Mouse (Mus musculus): ENCODE results near the gene Nynrin. TPM values are rescaled to one million over a fixed set of nuclear protein-coding genes. Genes with fewer than 3 reads are reported as not detected.

The Nynrin gene
- polyA plus RNA-seq, 1 experiment from 2014 or later = 11.1 TPM

DNA sequence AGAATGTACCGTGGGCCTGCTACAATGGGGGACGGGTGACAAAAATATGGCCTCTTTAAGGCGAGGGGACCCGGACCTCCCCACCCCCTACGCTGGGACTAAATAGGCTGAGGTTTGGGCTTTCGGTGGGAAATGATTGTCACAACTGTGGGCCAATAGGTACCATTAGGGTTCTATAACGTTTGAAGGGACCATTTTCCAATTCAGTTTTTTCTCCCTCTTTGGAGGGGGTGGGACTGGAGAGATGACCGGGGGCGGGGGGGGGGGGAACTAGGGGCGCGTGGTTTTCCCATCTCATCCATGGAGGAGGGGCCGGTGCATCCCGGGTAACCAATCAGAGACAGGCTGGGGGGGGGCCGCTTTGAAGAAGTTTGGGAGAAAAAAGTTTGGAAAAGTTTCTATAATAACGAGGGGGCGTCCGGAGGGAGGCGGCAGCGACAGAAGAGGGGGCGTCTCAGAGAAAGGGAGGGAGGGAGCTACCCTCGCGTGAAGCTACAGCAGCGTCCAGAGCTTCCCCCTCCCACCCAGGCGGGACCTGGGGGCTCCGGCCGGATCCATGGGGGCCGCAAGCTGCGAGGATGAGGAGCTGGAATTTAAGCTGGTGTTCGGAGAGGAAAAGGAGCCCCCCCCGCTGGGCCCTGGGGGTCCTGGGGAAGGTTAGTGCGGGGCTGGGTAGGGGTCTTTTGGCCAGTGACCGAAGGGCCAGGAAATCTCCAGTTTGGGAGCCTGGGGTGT lies 29.2 kb upstream of the Nynrin start:
- Histone ChIP-seq H3K9ac (ENCODE audit: low read length) (peak overlapping the region; percentile 81), H3K27me3 (ENCODE audit: control insufficient read depth, insufficient read depth, low read length) (peaks cover 12% of the 10 kb centered on the region; the same call in 1 of the 2 replicates), H3K4me2 (ENCODE audit: low read depth, low read length) (peak overlapping the region; percentile 91), H3K4me3 (ENCODE audit: low read length) (peak overlapping the region; percentile 70), H3K36me3 (ENCODE audit: control insufficient read depth, insufficient read depth) (no peaks in the 10 kb centered on the region), H3K27ac (ENCODE audit: low read length) (peak overlapping the region; percentile 93), H3K9me3 (replicated peaks; ENCODE audit: control insufficient read depth, low read length) (no peaks in the 10 kb centered on the region), H3K4me1 (ENCODE audit: control insufficient read depth, insufficient read depth, low read length) (peaks cover 18% of the 10 kb centered on the region)
- ATAC-seq (replicated peaks; ENCODE audit: extremely low read depth, insufficient read depth, low FRiP score) = no peak
- 2% methylated on average over 32 of the region's 32 CpGs for WGBS

DNA sequence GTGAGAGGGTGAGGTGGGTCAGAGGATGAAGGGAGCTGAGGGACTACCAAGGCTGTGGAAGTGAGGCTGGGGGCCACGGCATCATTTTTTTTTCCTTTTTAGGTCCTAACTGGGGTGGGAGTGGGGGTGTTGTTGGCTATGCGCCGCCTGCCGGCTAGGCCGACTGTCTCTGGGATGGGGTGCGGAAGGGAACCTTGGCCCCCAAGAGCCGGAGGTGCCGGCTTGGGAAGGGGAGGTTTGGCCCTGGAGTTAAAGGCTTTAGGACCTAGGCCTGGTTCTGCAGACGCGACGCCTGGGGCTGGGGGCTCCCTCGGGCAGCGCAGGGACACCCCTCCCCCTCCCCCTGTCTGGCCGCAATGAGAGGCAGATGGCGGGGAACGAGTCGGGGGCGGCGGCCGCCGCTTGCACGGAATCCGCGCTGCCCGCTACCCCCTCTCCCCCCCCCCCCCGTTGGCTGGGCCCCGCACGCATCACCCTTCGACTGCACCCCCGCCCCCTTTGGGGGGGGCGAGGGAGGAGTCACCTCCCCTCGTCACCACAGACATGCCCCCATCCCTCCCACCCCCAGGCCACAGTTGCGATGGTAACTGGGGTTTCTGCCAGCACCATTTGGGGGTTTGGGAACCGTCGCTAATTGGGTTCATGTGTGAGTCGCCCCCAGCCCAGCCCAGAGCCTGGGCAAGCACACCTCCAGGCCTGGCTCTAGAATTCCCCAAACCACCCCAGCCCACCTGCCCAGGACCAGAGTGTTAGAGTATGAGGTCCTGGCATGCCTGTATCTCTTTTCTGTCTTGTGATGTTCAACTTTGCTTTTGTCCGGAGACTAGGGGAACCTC lies 28.4 kb upstream of the Nynrin start:
- no peaks in the 10 kb centered on the region for H3K36me3 ChIP-seq (ENCODE audit: control insufficient read depth, insufficient read depth)
- 1% methylated on average over 30 of the region's 37 CpGs for WGBS
- no peak for ATAC-seq (replicated peaks; ENCODE audit: extremely low read depth, insufficient read depth, low FRiP score)

DNA sequence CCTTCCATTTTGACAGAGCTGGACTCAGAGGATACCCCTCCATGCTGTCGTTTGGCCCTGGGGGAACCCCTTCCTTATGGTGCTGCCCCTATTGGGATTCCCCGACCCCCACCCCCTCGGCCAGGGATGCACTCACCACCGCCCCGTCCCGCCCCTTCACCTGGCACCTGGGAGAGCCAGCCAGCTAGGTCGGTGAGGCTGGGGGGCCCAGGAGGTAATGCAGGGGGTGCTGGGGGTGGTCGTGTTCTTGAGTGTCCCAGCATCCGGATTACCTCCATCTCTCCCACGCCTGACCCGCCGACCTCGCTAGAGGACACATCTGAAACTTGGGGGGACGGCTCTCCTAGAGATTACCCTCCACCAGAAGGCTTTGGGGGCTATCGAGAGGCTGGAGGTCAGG lies 27.7 kb upstream of the Nynrin start:
- no peak for ATAC-seq (replicated peaks; ENCODE audit: extremely low read depth, insufficient read depth, low FRiP score)
- Histone ChIP-seq H3K9me3 (replicated peaks; ENCODE audit: control insufficient read depth, low read length) (no peaks in the 10 kb centered on the region), H3K4me3 (ENCODE audit: low read length) (peak overlapping the region; percentile 70), H3K27me3 (ENCODE audit: control insufficient read depth, insufficient read depth, low read length) (peaks cover 12% of the 10 kb centered on the region; the same call in 1 of the 2 replicates), H3K4me2 (ENCODE audit: low read depth, low read length) (peak overlapping the region; percentile 91), H3K9ac (ENCODE audit: low read length) (peak overlapping the region; percentile 64), H3K4me1 (ENCODE audit: control insufficient read depth, insufficient read depth, low read length) (peaks cover 18% of the 10 kb centered on the region), H3K36me3 (ENCODE audit: control insufficient read depth, insufficient read depth) (no peaks in the 10 kb centered on the region), H3K27ac (ENCODE audit: low read length) (no peak overlapping the region)
- WGBS = 10% methylated on average over 15 of the region's 15 CpGs

More for the DNA sequence above, 28.4 kb upstream of the Nynrin start:
- Histone ChIP-seq H3K4me3 (ENCODE audit: low read length) (peak overlapping the region; percentile 70), H3K27ac (ENCODE audit: low read length) (peak overlapping the region; percentile 67), H3K4me2 (ENCODE audit: low read depth, low read length) (peak overlapping the region; percentile 91), H3K27me3 (ENCODE audit: control insufficient read depth, insufficient read depth, low read length) (peaks cover 12% of the 10 kb centered on the region; the same call in 1 of the 2 replicates), H3K4me1 (ENCODE audit: control insufficient read depth, insufficient read depth, low read length) (peaks cover 18% of the 10 kb centered on the region), H3K9me3 (replicated peaks; ENCODE audit: control insufficient read depth, low read length) (no peaks in the 10 kb centered on the region), H3K9ac (ENCODE audit: low read length) (peak overlapping the region; percentile 81)

DNA sequence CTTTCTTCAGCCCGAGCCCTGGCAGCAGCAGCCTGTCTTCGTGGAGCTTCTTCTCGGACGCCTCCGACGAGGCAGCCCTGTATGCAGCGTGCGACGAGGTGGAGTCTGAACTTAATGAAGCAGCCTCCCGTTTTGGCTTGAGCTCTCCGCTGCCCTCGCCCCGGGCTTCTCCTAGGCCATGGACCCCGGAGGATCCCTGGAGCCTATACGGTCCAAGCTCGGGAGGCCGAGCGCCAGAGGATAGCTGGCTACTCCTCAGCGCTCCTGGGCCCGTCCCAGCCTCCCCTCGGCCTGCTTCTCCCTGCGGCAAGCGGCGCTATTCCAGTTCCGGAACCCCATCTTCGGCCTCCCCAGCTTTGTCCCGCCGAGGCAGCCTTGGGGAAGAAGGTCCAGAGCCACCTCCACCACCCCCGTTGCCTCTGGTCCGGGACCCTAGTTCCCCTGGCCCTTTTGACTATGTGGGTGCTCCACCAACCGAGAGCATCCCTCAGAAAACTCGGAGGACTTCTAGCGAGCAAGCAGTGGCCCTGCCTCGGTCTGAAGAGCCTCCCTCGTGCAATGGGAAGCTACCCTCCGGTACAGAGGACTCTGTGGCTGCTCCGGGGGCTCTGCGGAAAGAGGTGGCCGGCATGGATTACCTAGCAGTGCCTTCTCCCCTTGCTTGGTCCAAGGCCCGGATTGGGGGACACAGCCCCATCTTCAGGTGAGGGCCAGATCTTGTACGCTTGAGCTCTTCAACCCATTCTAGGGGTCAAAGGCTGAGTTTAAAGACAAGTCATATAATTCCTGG lies 27.1 kb upstream of the Nynrin start:
- Histone ChIP-seq H3K27ac (ENCODE audit: low read length) (no peak overlapping the region), H3K9me3 (replicated peaks; ENCODE audit: control insufficient read depth, low read length) (no peaks in the 10 kb centered on the region), H3K36me3 (ENCODE audit: control insufficient read depth, insufficient read depth) (no peaks in the 10 kb centered on the region), H3K4me1 (ENCODE audit: control insufficient read depth, insufficient read depth, low read length) (peaks cover 18% of the 10 kb centered on the region), H3K9ac (ENCODE audit: low read length) (peak overlapping the region; percentile 64), H3K4me2 (ENCODE audit: low read depth, low read length) (peak overlapping the region; percentile 91), H3K4me3 (ENCODE audit: low read length) (peak overlapping the region; percentile 70), H3K27me3 (ENCODE audit: control insufficient read depth, insufficient read depth, low read length) (peaks cover 12% of the 10 kb centered on the region; the same call in 1 of the 2 replicates)
- WGBS = 24% methylated on average over 40 of the region's 41 CpGs
- ATAC-seq (replicated peaks; ENCODE audit: extremely low read depth, insufficient read depth, low FRiP score) = no peak

DNA sequence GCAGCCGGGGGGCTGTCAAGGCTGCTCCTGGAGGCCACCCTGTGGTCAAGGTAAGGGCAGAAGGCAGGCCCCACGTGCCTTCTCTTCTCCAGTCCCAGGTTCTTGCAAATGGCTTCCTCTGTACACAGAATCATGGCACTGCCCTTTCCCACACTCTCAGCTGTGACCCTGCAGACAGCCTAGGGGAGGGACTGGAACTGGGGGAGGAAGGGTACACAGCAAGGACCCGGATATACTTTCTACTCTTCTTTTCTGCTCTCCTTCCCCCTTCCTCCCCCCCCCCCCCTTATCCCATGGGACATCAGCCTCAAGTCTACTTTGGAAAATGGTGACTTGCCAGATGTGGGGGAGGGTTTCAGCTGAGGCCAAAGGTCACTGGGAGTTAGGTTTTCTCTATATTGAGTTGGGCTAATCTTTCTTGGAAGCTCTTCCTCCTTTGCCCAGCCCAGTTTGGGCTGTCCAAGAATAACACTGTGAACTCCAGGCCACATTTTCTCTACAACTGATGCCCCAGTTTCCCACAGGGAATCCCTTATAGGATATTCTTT lies 25.0 kb upstream of the Nynrin start:
- Histone ChIP-seq H3K36me3 (ENCODE audit: control insufficient read depth, insufficient read depth) (no peaks in the 10 kb centered on the region), H3K9me3 (replicated peaks; ENCODE audit: control insufficient read depth, low read length) (no peaks in the 10 kb centered on the region), H3K4me1 (ENCODE audit: control insufficient read depth, insufficient read depth, low read length) (peaks cover 10% of the 10 kb centered on the region), H3K9ac (ENCODE audit: low read length) (no peak overlapping the region), H3K27me3 (ENCODE audit: control insufficient read depth, insufficient read depth, low read length) (peaks cover 12% of the 10 kb centered on the region; the same call in 1 of the 2 replicates), H3K27ac (ENCODE audit: low read length) (no peak overlapping the region), H3K4me3 (ENCODE audit: low read length) (no peak overlapping the region), H3K4me2 (ENCODE audit: low read depth, low read length) (no peak overlapping the region)
- 53% methylated on average over 3 of the region's 3 CpGs for WGBS
- no peak for ATAC-seq (replicated peaks; ENCODE audit: extremely low read depth, insufficient read depth, low FRiP score)

DNA sequence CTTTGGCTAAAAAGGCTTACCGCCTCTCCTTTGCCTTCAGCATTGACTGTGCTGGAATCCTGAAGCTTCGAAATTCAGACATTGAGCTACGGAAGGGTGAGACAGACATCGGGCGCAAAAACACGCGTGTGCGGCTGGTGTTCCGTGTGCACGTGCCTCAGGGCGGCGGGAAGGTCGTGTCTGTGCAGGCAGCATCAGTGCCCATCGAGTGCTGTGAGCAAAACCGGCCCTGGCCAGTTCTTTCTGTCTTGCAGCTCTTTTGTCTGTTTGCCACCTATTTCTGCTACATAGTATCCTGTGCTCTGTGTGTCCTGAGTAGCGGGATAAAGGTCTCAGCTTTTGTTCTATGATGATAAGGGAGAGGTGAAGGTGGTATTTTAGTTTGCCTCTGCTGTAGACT lies 24.0 kb upstream of the Nynrin start:
- no peak for ATAC-seq (replicated peaks; ENCODE audit: extremely low read depth, insufficient read depth, low FRiP score)
- Histone ChIP-seq H3K27ac (ENCODE audit: low read length) (no peak overlapping the region), H3K4me1 (ENCODE audit: control insufficient read depth, insufficient read depth, low read length) (peaks cover 4% of the 10 kb centered on the region), H3K4me3 (ENCODE audit: low read length) (no peak overlapping the region), H3K4me2 (ENCODE audit: low read depth, low read length) (no peak overlapping the region), H3K9me3 (replicated peaks; ENCODE audit: control insufficient read depth, low read length) (no peaks in the 10 kb centered on the region), H3K36me3 (ENCODE audit: control insufficient read depth, insufficient read depth) (no peaks in the 10 kb centered on the region), H3K9ac (ENCODE audit: low read length) (no peak overlapping the region), H3K27me3 (ENCODE audit: control insufficient read depth, insufficient read depth, low read length) (peaks cover 12% of the 10 kb centered on the region; the same call in 1 of the 2 replicates)
- 90% methylated on average over 16 of the region's 16 CpGs for WGBS

DNA sequence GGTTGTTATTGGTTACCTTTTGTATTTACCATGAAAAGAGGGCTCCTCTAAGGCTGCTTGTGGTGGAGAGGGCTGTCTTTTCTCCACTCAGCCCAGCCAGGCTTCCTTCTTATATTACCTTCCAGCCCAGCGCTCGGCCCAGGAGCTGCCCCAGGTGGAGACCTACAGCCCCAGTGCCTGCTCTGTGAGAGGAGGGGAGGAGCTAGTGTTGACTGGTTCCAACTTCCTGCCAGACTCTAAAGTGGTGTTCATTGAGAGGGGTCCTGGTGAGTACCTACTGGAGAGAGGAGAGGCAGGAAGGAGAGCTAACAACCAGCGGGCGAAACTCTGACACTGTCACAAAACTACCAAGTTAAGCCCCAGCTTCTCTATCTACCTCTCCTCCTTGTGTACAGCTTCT lies 23.5 kb upstream of the Nynrin start:
- no peak for ATAC-seq (replicated peaks; ENCODE audit: extremely low read depth, insufficient read depth, low FRiP score)

DNA sequence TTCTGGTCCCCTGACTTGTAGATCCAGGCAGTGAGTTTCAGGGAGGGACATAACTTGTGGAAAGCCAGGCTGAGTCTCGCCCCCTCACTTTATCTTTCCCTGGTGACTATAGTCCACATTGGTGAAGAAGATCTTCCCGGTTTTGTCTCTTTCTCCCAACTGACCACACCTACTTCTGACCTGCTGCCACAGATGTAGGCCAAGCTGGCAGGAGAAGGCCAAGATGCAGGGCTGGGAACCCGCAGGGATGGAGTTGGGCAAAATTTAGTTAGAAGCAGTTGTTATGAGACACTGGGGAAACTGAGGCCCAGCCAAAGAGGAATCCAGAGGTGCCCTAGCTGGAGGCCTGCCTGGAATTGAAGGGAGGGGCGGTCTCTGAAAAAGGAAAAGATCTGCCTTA lies 20.7 kb upstream of the Nynrin start:
- H3K36me3 ChIP-seq (ENCODE audit: control insufficient read depth, insufficient read depth) = no peaks in the 10 kb centered on the region
- H3K9me3 ChIP-seq (replicated peaks; ENCODE audit: control insufficient read depth, low read length) = no peaks in the 10 kb centered on the region
- H3K27me3 ChIP-seq (ENCODE audit: control insufficient read depth, insufficient read depth, low read length) = no peaks in the 10 kb centered on the region
- 0 out of 2 replicates have a peak, but pooled peaks cover 3% of the 10 kb centered on the region for H3K4me1 ChIP-seq (ENCODE audit: control insufficient read depth, insufficient read depth, low read length)
- ATAC-seq (replicated peaks; ENCODE audit: extremely low read depth, insufficient read depth, low FRiP score) = no peak
- H3K4me2 ChIP-seq (ENCODE audit: low read depth, low read length) = no peak overlapping the region
- no peak overlapping the region for H3K27ac ChIP-seq (ENCODE audit: low read length)
- H3K4me3 ChIP-seq (ENCODE audit: low read length) = no peak overlapping the region
- H3K9ac ChIP-seq (ENCODE audit: low read length) = no peak overlapping the region
- 81% methylated on average over 4 of the region's 4 CpGs for WGBS

More for the DNA sequence above, 23.5 kb upstream of the Nynrin start:
- WGBS = 84% methylated on average over 4 of the region's 4 CpGs
- Histone ChIP-seq H3K4me2 (ENCODE audit: low read depth, low read length) (no peak overlapping the region), H3K9me3 (replicated peaks; ENCODE audit: control insufficient read depth, low read length) (no peaks in the 10 kb centered on the region), H3K4me1 (ENCODE audit: control insufficient read depth, insufficient read depth, low read length) (peaks cover 7% of the 10 kb centered on the region), H3K4me3 (ENCODE audit: low read length) (no peak overlapping the region), H3K9ac (ENCODE audit: low read length) (no peak overlapping the region), H3K27ac (ENCODE audit: low read length) (no peak overlapping the region), H3K27me3 (ENCODE audit: control insufficient read depth, insufficient read depth, low read length) (peaks cover 12% of the 10 kb centered on the region; the same call in 1 of the 2 replicates), H3K36me3 (ENCODE audit: control insufficient read depth, insufficient read depth) (no peaks in the 10 kb centered on the region)
